In the genomic region with DNA sequence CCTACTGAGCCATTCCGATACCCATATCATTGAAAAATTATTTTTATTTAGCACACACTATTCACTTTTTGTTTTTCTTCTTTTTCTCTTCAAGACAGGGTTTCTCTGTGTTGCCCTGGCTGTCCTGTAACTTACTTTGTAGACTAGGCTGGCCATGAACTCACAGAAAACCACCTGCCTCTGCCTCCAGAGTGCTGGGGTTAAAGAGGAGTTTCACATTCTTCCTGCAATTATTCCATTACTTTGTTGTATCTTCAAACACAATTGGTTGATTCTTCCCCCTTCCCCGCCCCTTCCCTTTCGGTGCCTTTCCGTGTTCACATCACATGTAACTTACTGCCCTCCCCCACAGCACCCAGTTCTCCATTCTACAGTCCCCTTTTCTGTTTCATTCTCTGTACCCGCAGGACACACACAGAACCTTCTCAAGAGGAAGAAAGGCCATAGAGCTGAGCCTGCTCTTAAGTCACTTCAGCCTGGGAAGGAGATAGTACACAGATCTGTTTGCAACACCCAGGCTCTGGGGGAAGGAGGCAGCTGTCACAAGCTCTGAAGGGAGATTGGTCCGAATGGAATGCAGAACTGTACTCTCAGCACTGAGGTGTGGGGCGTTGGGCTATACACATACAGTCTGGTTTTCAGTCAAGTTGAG, we compare ENCODE assay signal across 7 mouse cellular contexts. TPM values are rescaled to one million over a fixed set of nuclear protein-coding genes. Genes with fewer than 3 reads are reported as not detected.
DNase-seq lines count a peak whose midpoint lies in the region; ATAC-seq and TF ChIP-seq lines count a peak whose summit lies in the region.

No protein-coding gene starts in this region.

- no peak for ATAC-seq in stomach, embryonic 15.5 days (ENCODE audit: insufficient read depth, low FRiP score, low read depth)
- no peak for ATAC-seq in stomach, postnatal 0 days (ENCODE audit: low FRiP score, low TSS enrichment)
- peak; percentile 58; the same call in 1 of the 2 replicates for ATAC-seq in heart, embryonic 14.5 days (ENCODE audit: insufficient number of reproducible peaks, insufficient read depth, low FRiP score, low read depth)
- ATAC-seq in frontal cortex, adult (ENCODE audit: low TSS enrichment), result no peak; the same call in 1 of the 2 replicates

- no peak overlapping the region for H3K4me3 ChIP-seq in stomach, embryonic 15.5 days (replicated peaks)
- H3K4me3 ChIP-seq in stomach, postnatal 0 days (ENCODE audit: low read depth, low read length), result no peak overlapping the region
- no peak overlapping the region for H3K4me3 ChIP-seq in heart, embryonic 14.5 days (ENCODE audit: control insufficient read depth in 1 of 2, insufficient read depth in 1 of 2, low read depth in 1 of 2, low read length in 2 of 2)
- no peak overlapping the region for H3K4me3 ChIP-seq in macrophage (ENCODE audit: inconsistent target)

- H3K27me3 ChIP-seq in stomach, embryonic 15.5 days (replicated peaks), result no peaks in the 10 kb centered on the region
- no peaks in the 10 kb centered on the region for H3K27me3 ChIP-seq in stomach, postnatal 0 days (ENCODE audit: control insufficient read depth, insufficient read depth, low read length)
- no peaks in the 10 kb centered on the region for H3K27me3 ChIP-seq in heart, embryonic 14.5 days (ENCODE audit: control insufficient read depth, insufficient read depth, low read length)

- no peak for DNase-seq in stomach, postnatal 0 days (ENCODE audit: low spot score)
- DNase-seq in cerebellum, adult 9-11 months, result no peak
- no peak for DNase-seq in frontal cortex, postnatal 25 days (ENCODE audit: low spot score in 2 of 2)

- H3K4me1 ChIP-seq in stomach, embryonic 15.5 days, result 0 out of 2 replicates have a peak, but pooled peaks cover 2% of the 10 kb centered on the region
- no peaks in the 10 kb centered on the region for H3K4me1 ChIP-seq in stomach, postnatal 0 days (replicated peaks; ENCODE audit: control insufficient read depth, insufficient read depth)
- H3K4me1 ChIP-seq in heart, embryonic 14.5 days (ENCODE audit: control insufficient read depth in 2 of 2, insufficient read depth in 2 of 2, low read length in 2 of 2), result peaks cover 2 to 21% of the 10 kb centered on the region in 2 experiments

- H3K27ac ChIP-seq in stomach, embryonic 15.5 days, result peak overlapping the region; percentile 11; the same call in 1 of the 2 replicates
- no peak overlapping the region for H3K27ac ChIP-seq in stomach, postnatal 0 days (replicated peaks)
- peak overlapping the region; percentile 82 to 93 for H3K27ac ChIP-seq in heart, embryonic 14.5 days (replicated peaks in 1 of 2; ENCODE audit: control insufficient read depth in 1 of 2, insufficient read depth in 1 of 2, low read depth in 2 of 2, low read length in 2 of 2)
- H3K27ac ChIP-seq in macrophage, result peak overlapping the region; percentile 90

- TF ChIP-seq EP300 in stomach, postnatal 0 days (optimal IDR thresholded peaks at IDR 0.05), result no peak

- H3K79me2 ChIP-seq in macrophage (ENCODE audit: inconsistent target), result no peaks in the 10 kb centered on the region

- H3K9me3 ChIP-seq in stomach, embryonic 15.5 days, result no peaks in the 10 kb centered on the region
- no peaks in the 10 kb centered on the region for H3K9me3 ChIP-seq in stomach, postnatal 0 days (ENCODE audit: control insufficient read depth, low read length)
- H3K9me3 ChIP-seq in heart, embryonic 14.5 days (ENCODE audit: control insufficient read depth, low read length), result no peaks in the 10 kb centered on the region

- TF ChIP-seq CTCF in stomach, postnatal 0 days (IDR thresholded peaks at IDR 0.05; ENCODE audit: low read depth), result no peak

- WGBS in stomach, embryonic 15.5 days, result 48% methylated on average over 7 of the region's 7 CpGs
- 50% methylated on average over 7 of the region's 7 CpGs for WGBS in stomach, postnatal 0 days
- WGBS in heart, embryonic 14.5 days, result 37% methylated on average over 7 of the region's 7 CpGs
- WGBS in macrophage (ENCODE audit: missing documents), result 17% methylated on average over 7 of the region's 7 CpGs

- H3K9ac ChIP-seq in stomach, embryonic 15.5 days, result no peak overlapping the region
- H3K9ac ChIP-seq in stomach, postnatal 0 days (ENCODE audit: low read length), result no peak overlapping the region
- H3K9ac ChIP-seq in heart, embryonic 14.5 days (ENCODE audit: low read length), result no peak overlapping the region

- no peaks in the 10 kb centered on the region for H3K36me3 ChIP-seq in stomach, embryonic 15.5 days
- H3K36me3 ChIP-seq in stomach, postnatal 0 days (ENCODE audit: control insufficient read depth, insufficient read depth, low read length), result no peaks in the 10 kb centered on the region
- peaks cover 12% of the 10 kb centered on the region; the same call in 1 of the 2 replicates for H3K36me3 ChIP-seq in heart, embryonic 14.5 days (ENCODE audit: control insufficient read depth, insufficient read depth, low read length)
- H3K36me3 ChIP-seq in macrophage (ENCODE audit: inconsistent target), result peaks cover 25% of the 10 kb centered on the region

- H3K4me2 ChIP-seq in stomach, embryonic 15.5 days, result no peak overlapping the region
- no peak overlapping the region for H3K4me2 ChIP-seq in stomach, postnatal 0 days (replicated peaks; ENCODE audit: low read depth)
- peak overlapping the region; percentile 25; the same call in 1 of the 2 replicates for H3K4me2 ChIP-seq in heart, embryonic 14.5 days (ENCODE audit: low read length)

RNA-seq across cellular contexts. Expression of gene Gm2a, which starts 15.4 kb away (rescaled TPM):
- polyA plus RNA-seq in stomach, embryonic 15.5 days (2015; fragmentation: Nextera tagmentation; extraction: Ambion mirVana), result 21.7 and 22.2 TPM in 2 replicates
- polyA plus RNA-seq in stomach, postnatal 0 days (2015; fragmentation: Nextera tagmentation; extraction: Ambion mirVana), result 84.3 and 89.3 TPM in 2 replicates
- polyA plus RNA-seq in heart, embryonic 14.5 days (2014; fragmentation: Nextera tagmentation; extraction: Ambion mirVana), result 48.2 and 55.7 TPM in 2 replicates
- 10 to 100 TPM in 1 of 26 experiments, 1 to 10 TPM in 25; 1.3 to 10.9 (median 3.9) TPM for total RNA-seq in macrophage (2018; cell fraction: chromatin; rRNA removed)
- 100 to 1,000 TPM; 104 to 194 (median 135) TPM for total RNA-seq in macrophage (2018; cell fraction: cytosol; rRNA removed)
- 100 to 1,000 TPM in 2 of 26 experiments, 10 to 100 TPM in 24; 18.2 to 115 (median 67.3) TPM for total RNA-seq in macrophage (2018; cell fraction: nucleus; rRNA removed)
- polyA plus RNA-seq in macrophage (2018), result 127 to 236 TPM (median 209 TPM) in 3 replicates

RNA-seq across cellular contexts. Expression of gene Ccdc69, which starts 35.4 kb away (rescaled TPM):
- polyA plus RNA-seq in stomach, embryonic 15.5 days (2015; fragmentation: Nextera tagmentation; extraction: Ambion mirVana), result 3.1 and 3.2 TPM in 2 replicates
- polyA plus RNA-seq in stomach, postnatal 0 days (2015; fragmentation: Nextera tagmentation; extraction: Ambion mirVana), result 5.1 and 5.4 TPM in 2 replicates
- 25.6 and 26.7 TPM in 2 replicates for polyA plus RNA-seq in heart, embryonic 14.5 days (2014; fragmentation: Nextera tagmentation; extraction: Ambion mirVana)
- total RNA-seq in macrophage (2018; cell fraction: chromatin; rRNA removed), result 1 to 10 TPM in 21 of 26 experiments, under 1 TPM in 2, not detected in 3; 0.62 to 6.1 (median 3.0) TPM
- 1 to 10 TPM in 25 of 26 experiments, under 1 TPM in 1; 0.43 to 5.7 (median 3.8) TPM for total RNA-seq in macrophage (2018; cell fraction: cytosol; rRNA removed)
- total RNA-seq in macrophage (2018; cell fraction: nucleus; rRNA removed), result 1 to 10 TPM in 21 of 26 experiments, under 1 TPM in 5; 0.40 to 6.5 (median 2.3) TPM
- 2.8 to 5.5 TPM (median 3.1 TPM) in 3 replicates for polyA plus RNA-seq in macrophage (2018)

RNA-seq across cellular contexts. Expression of gene Slc36a3, which starts 38.2 kb away (rescaled TPM):
- 0.08 TPM in 1 of 2 replicates, not detected in the other for polyA plus RNA-seq in stomach, embryonic 15.5 days (2015; fragmentation: Nextera tagmentation; extraction: Ambion mirVana)
- polyA plus RNA-seq in stomach, postnatal 0 days (2015; fragmentation: Nextera tagmentation; extraction: Ambion mirVana), result 0.06 and 0.11 TPM in 2 replicates
- polyA plus RNA-seq in heart, embryonic 14.5 days (2014; fragmentation: Nextera tagmentation; extraction: Ambion mirVana), result not detected in 2 replicates
- under 1 TPM in 10 of 26 experiments, not detected in 16; 0.32 to 0.78 (median 0.54) TPM for total RNA-seq in macrophage (2018; cell fraction: chromatin; rRNA removed)
- under 1 TPM in 22 of 26 experiments, not detected in 4; 0.09 to 0.37 (median 0.22) TPM for total RNA-seq in macrophage (2018; cell fraction: cytosol; rRNA removed)
- total RNA-seq in macrophage (2018; cell fraction: nucleus; rRNA removed), result under 1 TPM in 9 of 26 experiments, not detected in 17; 0.29 to 0.54 (median 0.36) TPM
- 0.10 TPM in 1 of 3 replicates, not detected in the others for polyA plus RNA-seq in macrophage (2018)
